Mouse (Mus musculus) natural killer cell, adult 2 months (primary cell): ENCODE data around the gene Tenm4.

Source experiments
- DNase-seq, 2 experiments: peaks; one replicate each; pipeline ENCODE4 v3.0.0; 2022; ENCODE audit warnings: low spot score in 2 of 2

The Tenm4 gene

DNA sequence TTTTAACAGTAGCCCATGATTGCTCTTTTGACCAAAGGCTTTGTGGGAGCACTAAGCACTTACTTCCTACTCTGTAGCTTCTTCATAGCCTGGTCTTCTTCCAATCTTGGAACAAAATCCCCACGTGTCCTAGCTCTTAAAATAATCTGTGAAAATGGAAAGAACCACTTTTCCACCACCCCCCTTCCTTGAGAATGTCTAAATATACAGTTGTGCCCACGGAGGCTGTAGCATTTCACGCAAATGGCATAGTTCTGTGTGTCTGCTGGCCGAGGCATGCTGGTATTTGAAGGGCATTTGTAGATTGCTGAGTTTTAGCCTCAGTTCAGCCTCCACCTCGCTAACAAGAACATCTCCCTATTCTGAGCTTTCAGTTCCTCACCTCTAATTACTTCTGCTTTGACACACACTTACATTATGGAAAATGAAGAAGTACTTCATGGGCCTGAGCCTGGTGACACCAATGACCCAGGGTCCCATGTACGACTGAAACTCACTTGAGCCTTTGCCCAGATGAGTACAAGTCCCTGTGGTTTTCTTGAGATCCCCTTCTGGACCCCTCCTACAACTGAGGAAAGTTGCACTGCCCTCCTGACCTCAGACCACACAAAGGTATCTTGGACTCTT is 306.1 kb downstream of the Tenm4 start:
- no peak for DNase-seq

DNA sequence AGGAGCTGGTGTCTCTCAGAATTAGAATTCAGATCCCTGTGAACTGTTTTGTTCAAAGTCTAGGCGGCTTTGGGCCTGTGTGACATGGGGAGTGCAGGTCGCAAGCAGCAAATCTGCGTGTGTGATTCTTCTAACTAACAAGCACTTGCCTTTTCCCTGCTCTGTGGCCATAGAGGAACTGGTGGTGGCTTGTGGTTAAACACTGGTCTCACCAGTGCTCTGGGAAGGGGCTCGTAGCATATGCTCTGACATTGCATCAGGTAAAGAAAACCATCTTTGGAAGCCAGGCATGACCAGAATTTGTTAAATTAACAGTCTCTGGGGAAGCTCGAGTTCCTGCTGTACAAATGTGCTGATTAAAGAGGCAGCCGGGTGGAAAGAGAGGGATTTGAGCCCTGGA is 308.1 kb downstream of the Tenm4 start:
- DNase-seq, result no peak

DNA sequence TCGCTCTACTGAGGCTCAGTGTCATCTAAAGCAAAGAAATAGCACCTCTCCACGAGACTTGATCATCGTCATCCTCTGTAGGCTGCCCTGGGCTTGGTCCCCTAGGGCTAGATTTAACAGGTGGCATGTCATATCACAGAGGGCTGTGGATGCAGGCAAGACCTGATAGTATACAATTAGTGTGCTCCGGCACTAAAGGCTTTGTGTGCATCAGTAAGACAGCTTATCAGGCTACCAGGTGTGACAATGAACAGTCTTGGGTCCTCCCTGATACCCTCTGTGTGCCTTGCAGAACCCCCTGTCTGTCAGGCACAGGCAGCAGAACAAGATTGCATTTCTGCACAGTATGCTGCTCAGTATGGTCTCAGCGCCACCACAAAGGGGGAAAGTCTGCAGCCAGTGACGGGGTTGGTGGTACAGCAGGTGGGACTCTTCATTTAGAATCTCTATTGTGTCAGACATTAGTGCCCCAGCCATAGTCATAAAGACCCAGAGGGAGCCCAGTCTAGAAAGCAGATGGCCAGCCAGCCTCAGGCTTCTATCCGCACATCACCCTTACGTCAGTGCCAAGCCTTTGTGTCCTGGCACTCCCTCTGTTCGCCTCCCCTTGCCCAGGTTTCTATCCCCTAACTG is 309.4 kb downstream of the Tenm4 start:
- DNase-seq, result no peak

DNA sequence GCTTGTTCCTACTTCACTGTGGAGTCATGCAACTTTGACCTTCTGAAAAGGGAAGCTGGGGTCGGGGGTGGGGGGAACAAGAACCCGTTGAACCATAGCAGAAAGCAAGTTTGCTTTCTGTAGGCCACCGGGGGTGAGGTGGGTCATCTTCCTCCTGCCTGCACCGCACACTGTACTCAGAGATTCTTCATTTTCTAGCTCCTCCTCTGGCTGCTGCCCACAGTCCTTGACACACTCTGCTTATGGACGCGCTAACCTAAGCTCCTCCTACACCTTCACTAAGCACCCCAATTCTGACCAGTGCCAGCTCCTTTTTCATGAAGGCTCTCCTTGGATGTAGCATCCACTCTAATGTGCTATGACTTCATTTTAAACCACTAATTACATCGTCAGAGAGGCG is 311.9 kb downstream of the Tenm4 start:
- DNase-seq, result no peak

DNA sequence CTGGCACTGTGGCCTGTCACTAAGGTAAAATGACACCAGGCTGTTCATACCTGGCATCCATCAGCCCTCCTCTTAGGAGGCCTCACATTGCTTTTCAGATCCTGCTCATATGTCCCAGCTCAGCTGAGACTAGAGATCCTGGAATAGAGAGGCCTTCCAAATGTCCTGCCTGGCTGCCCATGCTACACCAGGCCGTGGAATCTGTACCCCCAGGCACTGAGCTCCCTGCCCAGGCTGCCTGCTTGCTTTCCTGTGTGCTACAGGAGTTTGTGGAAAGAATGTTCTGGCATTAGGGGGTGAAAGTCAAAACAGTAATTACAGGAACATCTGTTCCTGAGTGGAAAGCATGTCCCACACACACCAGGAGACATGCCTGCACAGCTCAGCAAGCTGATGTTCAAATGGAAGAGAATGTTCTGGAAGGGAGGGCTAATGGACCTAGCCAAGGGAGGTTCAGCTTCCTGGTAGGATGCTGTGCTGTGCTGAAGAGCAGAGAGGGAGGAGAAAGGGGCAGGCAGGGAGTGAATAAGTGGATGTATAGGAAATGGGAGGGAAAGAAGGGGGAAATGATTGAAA is 313.0 kb downstream of the Tenm4 start:
- no peak for DNase-seq

DNA sequence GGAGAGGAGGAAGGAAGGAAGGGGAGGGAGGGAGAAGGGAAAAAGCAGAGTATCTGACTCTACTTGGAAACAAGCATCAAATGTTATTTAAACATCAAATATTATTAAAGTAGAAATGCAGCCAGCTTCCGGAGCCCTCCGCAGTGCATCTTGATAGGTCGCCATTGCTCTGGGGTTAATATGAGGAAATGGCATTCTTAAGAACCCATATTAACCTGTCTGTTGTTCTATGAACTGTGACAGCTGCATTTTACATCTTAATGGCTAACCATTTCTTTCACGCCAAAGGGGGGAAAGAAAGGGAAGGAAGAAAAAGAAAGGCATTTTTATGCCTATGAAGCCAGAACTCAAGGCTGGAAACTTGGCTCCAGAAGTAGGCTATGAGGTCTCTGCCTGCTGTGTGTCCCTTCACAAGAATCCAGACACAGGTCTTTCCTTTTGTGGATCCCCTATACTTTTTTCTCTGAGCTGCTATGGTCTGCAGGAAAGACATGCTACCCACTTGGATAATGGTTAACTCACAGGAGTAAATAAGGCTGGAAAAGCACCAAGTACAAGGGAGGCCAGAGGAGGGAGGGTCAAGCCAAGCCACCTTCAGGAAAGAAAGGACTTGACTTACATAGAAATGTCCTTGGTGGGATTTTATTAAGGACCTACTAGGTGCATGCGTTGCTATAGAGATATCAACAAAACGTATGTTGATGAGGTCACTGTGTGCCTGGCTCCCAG is 318.5 kb downstream of the Tenm4 start:
- no peak for DNase-seq

DNA sequence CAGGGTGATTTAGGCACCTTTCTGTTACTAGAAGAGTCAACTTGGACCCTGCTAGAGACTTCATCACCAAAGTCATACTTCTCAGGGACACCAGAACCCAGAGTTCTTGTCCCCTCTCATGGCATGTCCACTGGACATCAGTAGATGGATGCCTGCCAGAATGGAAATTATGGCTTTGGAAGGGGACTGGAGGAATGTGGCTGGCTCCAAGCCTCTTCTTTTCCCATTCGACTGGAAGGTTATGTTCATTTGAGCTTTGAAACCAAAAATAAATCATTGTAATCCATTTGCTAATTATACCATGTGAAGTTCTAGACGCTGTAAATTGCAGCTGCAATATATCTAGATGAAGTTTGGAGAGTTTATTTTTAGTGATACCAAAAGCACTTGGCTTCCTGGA is 320.9 kb downstream of the Tenm4 start:
- DNase-seq, result no peak

DNA sequence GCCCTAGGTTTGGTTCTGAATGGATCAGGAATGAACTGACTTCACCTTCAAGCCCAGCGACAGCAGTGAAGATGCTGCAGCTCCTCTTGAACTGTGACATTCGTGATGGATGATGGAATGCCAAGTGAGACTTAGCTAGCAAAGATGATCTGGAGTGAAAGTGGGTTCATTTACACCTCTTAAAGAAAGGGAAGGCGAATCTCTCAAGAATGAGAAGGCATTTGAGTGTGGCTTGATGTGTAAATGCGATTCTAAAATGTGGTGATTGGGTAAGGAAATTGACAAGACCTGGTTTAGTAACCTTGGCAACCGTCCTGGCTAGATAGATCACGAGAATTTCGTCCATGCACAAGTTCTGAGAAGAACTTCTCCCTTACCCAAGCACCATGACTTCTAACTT is 321.6 kb downstream of the Tenm4 start:
- no peak for DNase-seq

DNA sequence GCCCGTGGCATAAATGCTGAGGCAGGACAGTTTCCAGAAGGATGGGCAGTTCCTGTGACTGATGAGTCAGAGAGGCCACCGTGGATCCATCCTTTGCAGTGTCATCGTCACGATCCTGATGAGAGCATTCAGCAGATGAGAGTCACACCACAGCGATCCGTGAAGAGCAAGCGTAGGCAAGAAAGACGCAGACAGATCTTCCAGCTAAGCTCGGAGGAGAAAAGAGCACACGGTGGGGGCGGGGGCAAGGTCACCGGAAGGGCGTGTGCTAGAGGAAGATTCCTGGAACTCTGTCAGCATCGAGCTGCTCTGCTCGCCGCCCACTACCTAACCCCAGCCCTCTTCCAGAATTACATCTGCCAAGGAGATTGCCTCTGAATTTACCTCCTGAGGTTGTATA is 323.0 kb downstream of the Tenm4 start:
- no peak for DNase-seq

DNA sequence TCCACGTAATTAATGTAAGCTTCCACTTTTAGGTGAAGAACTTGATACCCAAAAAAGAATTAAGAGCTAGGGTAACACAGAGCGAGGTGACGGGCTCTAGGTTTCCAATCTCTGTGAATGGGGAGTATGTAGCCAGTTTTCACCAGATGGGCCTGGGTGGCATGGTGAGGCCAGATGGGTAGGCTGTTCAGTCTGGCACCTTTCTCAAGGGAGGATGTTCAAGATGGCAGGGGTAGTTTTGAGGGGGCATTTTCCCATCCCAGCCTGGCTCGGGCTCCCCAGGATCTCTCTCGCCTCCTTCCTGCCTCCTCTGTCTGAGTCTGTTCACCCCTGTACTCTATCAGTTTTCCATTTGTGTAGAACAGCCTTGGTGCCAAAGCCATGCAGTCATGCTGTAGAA is 329.1 kb downstream of the Tenm4 start:
- no peak for DNase-seq

DNA sequence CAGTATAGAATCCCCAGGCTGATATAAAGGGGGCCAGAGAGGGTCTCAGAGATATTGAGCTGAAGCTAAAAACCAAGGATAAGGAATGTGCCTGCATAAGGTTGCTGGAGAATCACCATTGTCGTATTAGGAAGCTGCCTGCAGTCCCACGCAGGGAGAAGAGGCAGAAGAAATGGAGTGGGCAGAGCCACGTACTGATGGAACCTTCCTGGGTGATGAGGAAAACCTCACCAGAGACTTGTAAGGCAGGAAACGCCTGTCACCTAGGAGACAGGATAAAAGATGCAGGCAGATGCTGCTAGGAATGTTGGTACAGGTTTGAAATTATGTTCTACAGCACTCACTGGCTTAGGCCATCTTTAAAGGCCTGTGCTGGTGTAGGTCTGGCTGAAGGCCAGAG is 329.8 kb downstream of the Tenm4 start:
- DNase-seq, result no peak

DNA sequence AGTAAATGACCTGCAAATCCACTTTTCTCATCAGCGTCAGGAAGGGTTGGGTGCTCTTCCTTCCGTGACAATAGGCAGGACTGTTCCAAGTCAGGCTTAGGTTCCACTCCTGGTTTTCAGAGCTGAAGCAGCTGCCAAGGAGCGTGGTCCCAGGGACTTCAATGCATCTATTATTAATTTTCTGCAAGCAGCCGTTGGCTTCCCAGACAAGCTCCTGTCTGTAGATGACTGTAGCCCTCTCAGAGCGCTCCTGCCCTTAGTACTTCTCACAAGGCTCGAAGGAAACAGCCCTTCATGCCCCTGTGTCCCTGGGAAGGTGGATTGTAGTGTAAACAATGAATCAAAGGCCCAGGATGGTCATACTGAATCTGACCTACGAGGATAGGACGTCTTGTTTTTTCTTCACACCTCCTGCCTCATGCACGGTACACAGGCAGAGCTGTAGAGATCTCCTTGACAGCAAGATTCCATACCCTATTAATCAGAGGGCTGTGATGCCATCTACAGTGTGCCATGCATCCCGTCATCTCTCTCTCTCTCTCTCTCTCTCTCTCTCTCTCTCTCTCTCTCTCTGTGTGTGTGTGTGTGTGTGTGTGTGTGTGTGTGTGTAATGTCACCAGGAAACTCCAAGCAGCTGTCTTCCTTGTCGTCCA is 331.4 kb downstream of the Tenm4 start:
- no peak for DNase-seq

DNA sequence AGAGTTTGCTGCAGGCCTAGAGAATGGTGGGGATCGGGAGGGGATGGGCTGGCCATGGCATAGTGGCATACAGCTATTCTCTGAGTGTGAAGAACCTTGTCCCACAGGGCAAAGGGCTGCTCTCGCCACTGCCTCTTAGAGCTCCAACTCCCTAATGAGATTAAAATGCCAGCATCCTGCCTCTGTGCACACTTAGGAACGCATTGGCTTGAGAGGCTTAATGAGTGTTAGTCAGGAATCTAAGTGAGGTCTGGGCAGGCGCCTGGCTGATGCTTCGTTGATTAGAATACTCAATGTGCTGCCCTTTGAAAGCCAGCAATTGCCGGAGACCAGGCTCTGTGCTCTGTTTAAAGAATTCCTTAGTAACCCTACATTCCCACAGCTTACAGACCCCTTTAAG is 334.5 kb downstream of the Tenm4 start:
- DNase-seq, result no peak

DNA sequence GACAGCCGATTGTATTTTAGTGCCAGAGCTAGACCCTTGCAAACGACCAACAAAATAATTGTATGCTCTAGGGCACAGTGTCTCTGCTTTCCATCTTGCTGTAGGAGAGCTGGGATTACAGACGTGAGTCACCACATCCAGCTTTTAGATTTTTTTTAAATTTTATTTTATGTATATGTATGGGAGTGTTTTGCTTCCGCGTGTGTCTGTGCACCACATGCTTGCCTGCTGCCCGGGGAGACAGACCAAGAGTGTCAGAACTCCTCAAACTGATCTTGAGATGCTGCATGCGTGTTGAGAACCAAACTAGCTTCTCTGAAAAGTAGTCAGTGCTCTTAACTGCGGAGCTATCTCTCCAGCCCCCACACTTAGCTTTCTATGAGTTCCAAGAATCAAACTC is 336.0 kb downstream of the Tenm4 start:
- DNase-seq, result no peak

DNA sequence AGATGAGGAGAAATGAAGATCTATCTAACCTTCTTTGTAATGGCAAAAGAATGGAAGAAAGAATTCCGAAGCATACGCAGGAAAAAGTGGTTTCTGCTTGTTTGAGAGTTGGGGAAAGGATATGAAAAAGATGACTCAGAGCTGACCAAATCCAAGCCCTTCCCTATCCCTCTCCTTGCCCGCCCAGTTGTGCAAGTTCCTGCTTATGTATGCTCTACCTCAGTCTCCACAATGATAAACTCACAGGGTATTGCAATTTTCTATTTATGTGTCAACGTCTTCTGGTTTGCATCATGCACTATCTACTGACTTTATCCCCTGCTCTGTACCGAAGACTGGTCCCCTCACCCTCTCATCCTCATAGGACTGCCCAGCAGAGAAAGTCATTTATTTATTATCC is 339.4 kb downstream of the Tenm4 start:
- no peak for DNase-seq

DNA sequence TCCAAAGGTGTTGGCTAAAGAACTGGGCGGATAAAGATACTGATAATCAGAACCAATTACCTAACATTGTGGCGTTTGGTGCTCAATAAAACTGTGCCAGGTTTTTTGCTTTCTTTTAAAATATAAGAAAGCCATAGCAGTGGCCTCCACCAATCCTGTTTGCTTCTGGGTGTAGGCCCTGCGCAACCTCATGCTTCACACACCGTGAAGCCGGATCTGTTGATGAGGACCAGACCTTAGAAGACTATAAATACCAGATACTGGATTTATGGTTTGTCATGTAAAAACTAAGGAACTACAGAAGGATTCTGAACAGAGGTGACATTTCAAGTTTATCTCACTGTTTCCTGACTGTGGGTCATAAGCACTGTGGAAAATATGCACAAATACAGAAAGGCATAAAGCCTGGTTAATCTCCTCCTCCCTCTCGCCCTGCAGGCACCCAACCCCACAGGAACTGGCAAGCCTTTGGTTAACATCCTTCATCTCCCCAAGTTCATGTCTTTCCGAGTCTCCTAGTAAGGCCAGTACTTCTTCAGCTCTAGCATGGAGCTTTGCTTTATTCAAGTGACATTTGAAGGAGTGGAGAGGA is 340.1 kb downstream of the Tenm4 start:
- DNase-seq, result no peak

DNA sequence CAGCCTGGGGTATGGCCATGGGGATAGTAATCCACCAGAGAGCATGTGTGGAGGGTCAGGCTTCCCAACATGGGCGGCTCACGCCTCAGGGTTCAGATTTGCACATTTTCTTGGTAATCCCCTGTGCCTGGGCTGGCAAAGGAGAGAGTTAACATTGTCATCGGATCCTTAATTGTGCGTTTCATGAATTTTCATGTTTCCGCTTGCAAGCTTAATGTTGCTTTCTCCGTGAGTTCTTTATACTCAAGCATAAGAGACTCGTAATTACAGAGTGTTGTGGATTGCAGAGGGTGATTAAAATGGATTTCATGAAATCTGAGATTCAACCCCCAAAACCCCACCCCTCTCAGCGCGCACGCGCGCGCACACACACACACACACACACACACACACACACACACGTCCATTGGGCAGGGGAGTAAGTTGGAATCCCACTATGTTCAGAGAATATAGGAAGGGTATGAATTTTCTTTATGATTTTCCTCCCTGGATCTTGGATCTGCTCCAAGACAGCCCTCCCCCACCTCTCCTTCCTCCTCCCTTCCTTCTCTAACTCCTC is 341.0 kb downstream of the Tenm4 start:
- DNase-seq, result no peak

DNA sequence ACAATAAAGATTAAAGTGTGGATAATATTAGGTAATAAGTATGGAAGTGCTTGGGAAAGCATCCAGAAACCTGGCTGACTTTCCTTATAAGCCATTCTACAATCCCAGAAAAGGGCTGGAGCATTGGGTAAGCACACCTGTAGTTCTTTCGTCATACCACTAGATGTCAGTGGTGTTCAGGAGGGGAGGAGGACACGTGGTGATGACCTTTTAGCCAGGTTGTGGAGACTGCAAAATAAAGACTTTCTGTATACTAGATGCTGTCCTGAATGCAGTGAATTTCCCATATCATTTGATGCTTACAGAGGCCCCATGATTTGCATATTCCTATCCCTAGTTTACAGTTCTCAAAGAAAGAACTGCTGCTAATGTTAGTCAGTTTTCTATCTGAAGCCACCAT is 348.2 kb downstream of the Tenm4 start:
- peak in 1 of 2 experiments; percentile 14 for DNase-seq

DNA sequence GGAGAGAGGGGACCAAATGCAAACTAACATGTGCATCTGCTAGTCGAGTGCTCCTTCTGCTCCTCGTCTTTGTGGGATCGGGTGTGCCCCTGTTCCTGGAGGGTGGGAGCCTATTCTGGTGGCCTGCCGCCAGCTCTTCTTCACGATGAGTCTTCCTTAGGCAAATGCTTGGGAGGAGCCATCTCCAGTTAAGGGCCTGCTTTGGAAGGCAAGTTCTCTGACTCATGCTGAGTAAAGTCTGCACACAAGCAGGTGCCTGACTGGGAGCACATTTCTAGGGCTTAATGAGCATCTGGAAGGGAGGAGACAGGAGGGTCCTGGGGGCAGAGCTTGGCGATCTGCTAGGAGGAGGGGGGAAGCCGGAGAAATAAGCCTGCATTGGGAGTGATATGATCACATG is 350.9 kb downstream of the Tenm4 start:
- no peak for DNase-seq

DNA sequence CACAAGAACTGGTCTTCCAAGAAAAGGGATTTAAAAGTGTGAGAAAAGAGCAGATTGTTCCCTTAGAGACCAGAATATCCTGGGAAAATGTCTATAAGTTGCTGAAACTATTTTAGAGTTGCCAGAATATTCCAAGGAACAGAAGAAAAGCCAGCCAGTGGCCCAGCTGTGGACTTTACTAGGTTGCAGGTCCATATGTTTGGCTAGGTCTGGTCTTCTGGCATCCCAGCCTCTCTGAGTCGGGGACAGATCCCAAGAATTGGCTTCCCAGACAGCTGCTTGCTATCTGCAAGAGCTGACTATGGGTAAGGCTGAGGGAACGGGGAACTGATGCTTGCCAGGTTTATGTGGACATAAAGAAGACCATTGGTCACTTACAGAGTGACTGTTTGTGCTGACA is 352.6 kb downstream of the Tenm4 start:
- DNase-seq, result no peak

DNA sequence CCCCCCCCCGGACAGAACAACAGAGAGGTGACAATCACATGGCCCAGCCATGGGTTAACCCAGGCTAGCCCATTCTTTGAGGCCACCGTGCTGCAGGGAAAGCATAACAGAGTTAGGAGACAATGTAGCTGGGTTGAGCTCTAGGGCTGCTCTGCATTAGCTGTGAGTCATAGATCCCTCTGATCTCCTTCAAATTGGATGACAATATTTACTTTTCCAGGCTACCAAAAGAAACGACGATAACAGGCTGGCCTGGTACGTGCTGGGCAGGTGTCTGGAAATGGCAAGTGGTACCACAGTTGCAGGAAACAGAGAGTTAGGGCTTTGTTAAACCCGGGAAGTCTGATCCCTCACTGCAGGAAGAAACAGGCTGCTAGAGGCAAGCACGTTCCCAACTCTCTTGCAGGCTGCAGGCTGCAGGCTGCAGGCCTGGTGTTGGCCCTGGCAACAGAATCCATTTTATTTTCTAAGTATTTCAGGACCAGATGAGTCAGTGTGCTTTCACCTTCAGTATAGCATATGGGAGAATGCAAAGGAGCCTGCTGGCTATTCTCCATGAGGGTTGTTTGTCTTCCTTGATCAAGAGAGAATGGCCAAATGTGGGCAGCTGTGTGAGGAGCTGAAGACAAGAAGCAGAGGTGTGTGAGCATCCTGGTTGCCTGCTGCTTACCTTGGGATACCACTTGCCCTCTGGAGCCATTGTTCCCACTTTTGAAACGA is 353.6 kb downstream of the Tenm4 start:
- no peak for DNase-seq
